Mouse (Mus musculus): ENCODE results near the gene Kif11. TPM values are rescaled to one million over a fixed set of nuclear protein-coding genes. Genes with fewer than 3 reads are reported as not detected.

Kif11 gene
- polyA plus RNA-seq, 1 experiment from 2014 or later: 69.8 TPM

GRCm38 (mm10) chr19:37455961-37456360, 79.8 kb downstream of the Kif11 start:
- no peak overlapping the region for H3K4me3 ChIP-seq
- H3K27ac ChIP-seq: no peak overlapping the region
- H3K9ac ChIP-seq: no peak overlapping the region
- WGBS (ENCODE audit: insufficient replicate concordance): 91% methylated on average over 1 of the region's 1 CpGs
- peaks cover 25% of the 10 kb centered on the region for H3K27me3 ChIP-seq (replicated peaks)
- no peaks in the 10 kb centered on the region for H3K36me3 ChIP-seq
- H3K4me1 ChIP-seq: no peaks in the 10 kb centered on the region
- peaks cover 12% of the 10 kb centered on the region; the same call in 1 of the 2 replicates for H3K9me3 ChIP-seq (replicated peaks)
- no peak for ATAC-seq
- H3K4me2 ChIP-seq: no peak overlapping the region

GRCm38 (mm10) chr19:37458013-37458412, 81.8 kb downstream of the Kif11 start:
- WGBS (ENCODE audit: insufficient replicate concordance): 73% methylated on average over 6 of the region's 6 CpGs
- Histone ChIP-seq H3K9me3 (replicated peaks) (peaks cover 13% of the 10 kb centered on the region; the same call in 1 of the 2 replicates), H3K9ac (no peak overlapping the region), H3K4me2 (no peak overlapping the region), H3K4me3 (no peak overlapping the region), H3K27me3 (replicated peaks) (peaks cover 6% of the 10 kb centered on the region; the same call in 1 of the 2 replicates), H3K36me3 (no peaks in the 10 kb centered on the region), H3K4me1 (no peaks in the 10 kb centered on the region), H3K27ac (no peak overlapping the region)
- ATAC-seq: no peak

- Histone ChIP-seq H3K4me2 (no peak overlapping the region), H3K27ac (no peak overlapping the region), H3K36me3 (no peaks in the 10 kb centered on the region), H3K4me1 (peaks cover 12% of the 10 kb centered on the region; the same call in 1 of the 2 replicates), H3K27me3 (replicated peaks) (no peaks in the 10 kb centered on the region), H3K9ac (no peak overlapping the region), H3K9me3 (replicated peaks) (no peaks in the 10 kb centered on the region), H3K4me3 (no peak overlapping the region)
- 53% methylated on average over 3 of the region's 3 CpGs for WGBS (ENCODE audit: insufficient replicate concordance)
- no peak for ATAC-seq
Observed at GRCm38 (mm10) chr19:37466403-37466802, 90.2 kb downstream of the Kif11 start.

- Histone ChIP-seq H3K4me1 (peaks cover 12% of the 10 kb centered on the region; the same call in 1 of the 2 replicates), H3K9ac (no peak overlapping the region), H3K27ac (no peak overlapping the region), H3K36me3 (no peaks in the 10 kb centered on the region), H3K4me2 (no peak overlapping the region), H3K9me3 (replicated peaks) (no peaks in the 10 kb centered on the region), H3K27me3 (replicated peaks) (no peaks in the 10 kb centered on the region), H3K4me3 (no peak overlapping the region)
- WGBS (ENCODE audit: insufficient replicate concordance): 49% methylated on average over 5 of the region's 5 CpGs
- no peak for ATAC-seq
Observed at GRCm38 (mm10) chr19:37466978-37467377, 90.8 kb downstream of the Kif11 start.

GRCm38 (mm10) chr19:37468841-37469566, 92.8 kb downstream of the Kif11 start:
- H3K4me2 ChIP-seq: no peak overlapping the region
- no peaks in the 10 kb centered on the region for H3K36me3 ChIP-seq
- no peak overlapping the region for H3K4me3 ChIP-seq
- H3K4me1 ChIP-seq: peaks cover 7% of the 10 kb centered on the region; the same call in 1 of the 2 replicates
- WGBS (ENCODE audit: insufficient replicate concordance): 74% methylated on average over 6 of the region's 6 CpGs
- H3K27ac ChIP-seq: no peak overlapping the region
- no peaks in the 10 kb centered on the region for H3K9me3 ChIP-seq (replicated peaks)
- no peak overlapping the region for H3K9ac ChIP-seq
- no peak for ATAC-seq
- H3K27me3 ChIP-seq (replicated peaks): no peaks in the 10 kb centered on the region

Other genes with a start within 250 kb of the Kif11 start
- 159 and 164 TPM in 2 replicates for gene March5, start 168.9 kb upstream of the Kif11 start, polyA plus RNA-seq (2016; fragmentation: Nextera tagmentation; extraction: Ambion mirVana)
- 2.6 and 3.2 TPM in 2 replicates for gene Cpeb3, start 167.8 kb upstream of the Kif11 start, polyA plus RNA-seq (2016; fragmentation: Nextera tagmentation; extraction: Ambion mirVana)
- gene Ide, start 38.6 kb upstream of the Kif11 start, polyA plus RNA-seq (2016; fragmentation: Nextera tagmentation; extraction: Ambion mirVana): 47.6 and 54.2 TPM in 2 replicates
- 38.9 and 39.8 TPM in 2 replicates for gene Hhex, start 58.4 kb downstream of the Kif11 start, polyA plus RNA-seq (2016; fragmentation: Nextera tagmentation; extraction: Ambion mirVana)
- 45.1 and 47.0 TPM in 2 replicates for gene Exoc6, start 174.0 kb downstream of the Kif11 start, polyA plus RNA-seq (2016; fragmentation: Nextera tagmentation; extraction: Ambion mirVana)

Measured in liver, embryonic 12.5 days (tissue).